Mouse (Mus musculus): ENCODE measurements at regions not wholly inside any gene's neighbourhood (a gene's known extent, or its start where the extent isn't known, plus 50 kb on each side); places are given as distances from the start of the nearest gene placed in this dataset.

DNA sequence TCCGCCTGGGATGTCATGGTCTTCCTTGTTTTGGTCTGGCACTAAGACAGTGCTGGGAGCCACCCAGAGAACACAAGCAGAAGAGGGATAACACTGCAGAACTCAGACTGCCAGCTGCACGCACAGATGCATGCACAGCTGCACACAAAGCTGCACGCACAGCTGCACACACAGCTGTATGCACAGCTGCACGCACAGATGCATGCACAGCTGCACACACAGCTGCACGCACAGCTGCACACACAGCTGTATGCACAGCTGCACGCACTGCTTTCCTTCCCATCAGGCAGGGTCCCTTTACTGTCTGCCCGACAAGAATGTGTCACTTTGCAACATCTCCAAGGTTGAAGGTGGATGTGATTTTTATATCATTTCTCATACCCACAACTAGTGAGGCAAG is 122.9 kb upstream of the Egln3 start:
- no peak for TF ChIP-seq MYOG (IDR thresholded peaks at IDR 0.05; ENCODE audit: control insufficient read depth, extremely low read depth, insufficient read length)
- TF ChIP-seq CTCF (IDR thresholded peaks at IDR 0.05; ENCODE audit: control insufficient read depth, insufficient read depth, insufficient read length) = no peak
- TF ChIP-seq USF1 (IDR thresholded peaks at IDR 0.05; ENCODE audit: low read depth) = no peak
